Mouse (Mus musculus): ENCODE measurements around the gene Blvrb. TPM values are rescaled to one million over a fixed set of nuclear protein-coding genes. Genes with fewer than 3 reads are reported as not detected.
"Not testable (repeated sequence)": the region's sequence is repeated elsewhere in the genome, so short reads cannot be mapped to it uniquely, and the experiment has no call there.

Gene Blvrb
- polyA plus RNA-seq, 1 experiment from 2014 or later = 17.1 TPM

- peak overlapping the region; percentile 90; the same call in 1 of the 2 replicates for H3K27ac ChIP-seq (replicated peaks)
- WGBS = 3% methylated on average over 13 of the region's 13 CpGs
- peak overlapping the region; percentile 52 for H3K4me2 ChIP-seq (replicated peaks)
- H3K27me3 ChIP-seq = no peaks in the 10 kb centered on the region
- peak overlapping the region; percentile 68 for H3K4me3 ChIP-seq
- no peak for ATAC-seq (replicated peaks)
- H3K9me3 ChIP-seq = no peaks in the 10 kb centered on the region
- H3K36me3 ChIP-seq = no peaks in the 10 kb centered on the region
- H3K9ac ChIP-seq (replicated peaks) = peak overlapping the region; percentile 64
- peaks cover 20% of the 10 kb centered on the region for H3K4me1 ChIP-seq
Observed at GRCm38 (mm10) chr7:27487740-27488268, 40.0 kb downstream of the Blvrb start.

- Histone ChIP-seq H3K9ac (replicated peaks) (no peak overlapping the region), H3K27ac (replicated peaks) (no peak overlapping the region), H3K4me2 (replicated peaks) (no peak overlapping the region), H3K4me1 (peaks cover 20% of the 10 kb centered on the region), H3K9me3 (no peaks in the 10 kb centered on the region), H3K27me3 (no peaks in the 10 kb centered on the region), H3K36me3 (no peaks in the 10 kb centered on the region), H3K4me3 (no peak overlapping the region)
- WGBS = 91% methylated on average over 25 of the region's 25 CpGs
- ATAC-seq (replicated peaks) = no peak
Observed at GRCm38 (mm10) chr7:27489270-27489869, 41.6 kb downstream of the Blvrb start.

- peak overlapping the region; percentile 51 for H3K4me2 ChIP-seq (replicated peaks)
- H3K27me3 ChIP-seq = no peaks in the 10 kb centered on the region
- H3K9me3 ChIP-seq = no peaks in the 10 kb centered on the region
- H3K4me3 ChIP-seq = peak overlapping the region; percentile 35
- H3K36me3 ChIP-seq = no peaks in the 10 kb centered on the region
- no peak for ATAC-seq (replicated peaks)
- peak overlapping the region; percentile 34 for H3K9ac ChIP-seq (replicated peaks)
- H3K4me1 ChIP-seq = peaks cover 20% of the 10 kb centered on the region
- 36% methylated on average over 4 of the region's 4 CpGs for WGBS
- peak overlapping the region; percentile 42; the same call in 1 of the 2 replicates for H3K27ac ChIP-seq (replicated peaks)
Observed at GRCm38 (mm10) chr7:27490227-27490542, 42.4 kb downstream of the Blvrb start.

GRCm38 (mm10) chr7:27490543-27491329 is 43.0 kb downstream of the Blvrb start:
- peak overlapping the region; percentile 51 for H3K4me2 ChIP-seq (replicated peaks)
- H3K4me1 ChIP-seq = peaks cover 20% of the 10 kb centered on the region
- peak overlapping the region; percentile 34 for H3K9ac ChIP-seq (replicated peaks)
- no peaks in the 10 kb centered on the region for H3K27me3 ChIP-seq
- peak overlapping the region; percentile 42; the same call in 1 of the 2 replicates for H3K27ac ChIP-seq (replicated peaks)
- H3K9me3 ChIP-seq = no peaks in the 10 kb centered on the region
- peak overlapping the region; percentile 35 for H3K4me3 ChIP-seq
- 2% methylated on average over 32 of the region's 33 CpGs for WGBS
- H3K36me3 ChIP-seq = no peaks in the 10 kb centered on the region
- ATAC-seq (replicated peaks) = peak; percentile 21; the same call in 1 of the 2 replicates

- ATAC-seq (replicated peaks) = no peak
- no peaks in the 10 kb centered on the region for H3K9me3 ChIP-seq
- no peak overlapping the region for H3K4me3 ChIP-seq
- H3K36me3 ChIP-seq = no peaks in the 10 kb centered on the region
- no peak overlapping the region for H3K4me2 ChIP-seq (replicated peaks)
- no peak overlapping the region for H3K9ac ChIP-seq (replicated peaks)
- 81% methylated on average over 7 of the region's 7 CpGs for WGBS
- no peaks in the 10 kb centered on the region for H3K27me3 ChIP-seq
- no peak overlapping the region for H3K27ac ChIP-seq (replicated peaks)
- peaks cover 17% of the 10 kb centered on the region for H3K4me1 ChIP-seq
Observed at GRCm38 (mm10) chr7:27491856-27492255, 44.1 kb downstream of the Blvrb start.

GRCm38 (mm10) chr7:27493022-27493421 is 45.2 kb downstream of the Blvrb start:
- Histone ChIP-seq H3K9me3 (no peaks in the 10 kb centered on the region), H3K4me2 (replicated peaks) (no peak overlapping the region), H3K27ac (replicated peaks) (no peak overlapping the region), H3K9ac (replicated peaks) (no peak overlapping the region), H3K27me3 (no peaks in the 10 kb centered on the region), H3K4me3 (no peak overlapping the region), H3K36me3 (no peaks in the 10 kb centered on the region), H3K4me1 (peaks cover 10% of the 10 kb centered on the region)
- ATAC-seq (replicated peaks) = no peak
- 70% methylated on average over 3 of the region's 3 CpGs for WGBS

GRCm38 (mm10) chr7:27493450-27493849 is 45.7 kb downstream of the Blvrb start:
- Histone ChIP-seq H3K27me3 (no peaks in the 10 kb centered on the region), H3K27ac (replicated peaks) (no peak overlapping the region), H3K36me3 (no peaks in the 10 kb centered on the region), H3K4me3 (no peak overlapping the region), H3K9ac (replicated peaks) (no peak overlapping the region), H3K9me3 (no peaks in the 10 kb centered on the region), H3K4me1 (peaks cover 9% of the 10 kb centered on the region), H3K4me2 (replicated peaks) (no peak overlapping the region)
- no peak for ATAC-seq (replicated peaks)
- 86% methylated on average over 5 of the region's 5 CpGs for WGBS

- not testable (repeated sequence) for H3K9me3 ChIP-seq; H3K27ac ChIP-seq (replicated peaks); H3K27me3 ChIP-seq; H3K4me3 ChIP-seq; ATAC-seq (replicated peaks); H3K36me3 ChIP-seq; H3K4me2 ChIP-seq (replicated peaks); H3K4me1 ChIP-seq; H3K9ac ChIP-seq (replicated peaks)
- 84% methylated on average over 9 of the region's 9 CpGs for WGBS
Observed at GRCm38 (mm10) chr7:27494659-27495367, 47.0 kb downstream of the Blvrb start.

- 68% methylated on average over 3 of the region's 3 CpGs for WGBS
- no peak within 1 kb of the TSS for H3K9ac ChIP-seq (replicated peaks)
Observed at GRCm38 (mm10) chr7:27499036-27499435, 51.3 kb downstream of the Blvrb start, which contains the start of gene Prx. Prx (plus strand) TSS chr7:27499324.

GRCm38 (mm10) chr7:27501620-27502019 is 53.8 kb downstream of the Blvrb start:
- H3K4me3 ChIP-seq = no peak overlapping the region
- no peaks in the 10 kb centered on the region for H3K4me1 ChIP-seq
- 72% methylated on average over 4 of the region's 4 CpGs for WGBS
- no peaks in the 10 kb centered on the region for H3K9me3 ChIP-seq
- no peaks in the 10 kb centered on the region for H3K27me3 ChIP-seq
- no peak for ATAC-seq (replicated peaks)
- H3K36me3 ChIP-seq = no peaks in the 10 kb centered on the region
- H3K27ac ChIP-seq (replicated peaks) = no peak overlapping the region
- no peak overlapping the region for H3K9ac ChIP-seq (replicated peaks)
- H3K4me2 ChIP-seq (replicated peaks) = no peak overlapping the region

More at GRCm38 (mm10) chr7:27499036-27499435, 51.3 kb downstream of the Blvrb start, which contains the start of gene Prx:
- H3K4me3 ChIP-seq = no peak within 1 kb of the TSS
- no peaks in the 10 kb centered on the region for H3K27me3 ChIP-seq
- no peaks in the 10 kb centered on the region for H3K36me3 ChIP-seq
- no peak for ATAC-seq (replicated peaks)
- no peak within 1 kb of the TSS for H3K4me2 ChIP-seq (replicated peaks)
- H3K27ac ChIP-seq (replicated peaks) = no peak within 1 kb of the TSS
- no peaks in the 10 kb centered on the region for H3K9me3 ChIP-seq
- H3K4me1 ChIP-seq = no peaks in the 10 kb centered on the region

- WGBS = 45% methylated on average over 9 of the region's 9 CpGs
- Histone ChIP-seq H3K4me3 (peak overlapping the region; percentile 65), H3K4me2 (replicated peaks) (peak overlapping the region; percentile 67), H3K27ac (replicated peaks) (peak overlapping the region; percentile 95; the same call in 1 of the 2 replicates), H3K9me3 (no peaks in the 10 kb centered on the region), H3K27me3 (no peaks in the 10 kb centered on the region), H3K4me1 (peaks cover 12% of the 10 kb centered on the region), H3K36me3 (no peaks in the 10 kb centered on the region), H3K9ac (replicated peaks) (no peak overlapping the region)
- no peak for ATAC-seq (replicated peaks)
Observed at GRCm38 (mm10) chr7:27506765-27507370, 59.1 kb downstream of the Blvrb start.

Measured in forebrain, embryonic 15.5 days (tissue).